Mouse (Mus musculus) embryonic fibroblast, embryonic 13.5 days (primary cell): ENCODE measurements around the gene Esf1.

Source experiments
- CTCF ChIP-seq: IDR thresholded peaks from 2 replicates; pipeline ENCODE4 v1.5.1; 2011; ENCODE audit warnings: mild to moderate bottlenecking, control low read depth, low read length, moderate library complexity, borderline replicate concordance; ENCODE audit not compliant: insufficient read depth
- POLR2A ChIP-seq: IDR thresholded peaks from 2 replicates; pipeline ENCODE4 v1.6.1; 2011; ENCODE audit warnings: low read depth, mild to moderate bottlenecking, control low read depth, low read length, moderate library complexity

- TF ChIP-seq CTCF: no peak
- TF ChIP-seq POLR2A: no peak
Observed at GRCm38 (mm10) chr2:140107641-140108040, 62.7 kb downstream of the Esf1 start.
